Mouse (Mus musculus) olfactory bulb, adult 2 months (tissue): ENCODE measurements around the gene Tra2a.

ENCODE experiments used
- CTCF ChIP-seq: fragments of 200-500 bp; IDR thresholded peaks from 2 replicates; pipeline ENCODE4 v1.5.1; 2012; ENCODE audit warnings: low read depth, mild to moderate bottlenecking, low read length, moderate library complexity; ENCODE audit not compliant: insufficient read depth
- POLR2A ChIP-seq: fragments of 200-500 bp; IDR thresholded peaks from 2 replicates; pipeline ENCODE4 v1.6.1; 2012; ENCODE audit warnings: mild to moderate bottlenecking, low read depth, low read length, moderate library complexity; ENCODE audit not compliant: insufficient read depth

DNA sequence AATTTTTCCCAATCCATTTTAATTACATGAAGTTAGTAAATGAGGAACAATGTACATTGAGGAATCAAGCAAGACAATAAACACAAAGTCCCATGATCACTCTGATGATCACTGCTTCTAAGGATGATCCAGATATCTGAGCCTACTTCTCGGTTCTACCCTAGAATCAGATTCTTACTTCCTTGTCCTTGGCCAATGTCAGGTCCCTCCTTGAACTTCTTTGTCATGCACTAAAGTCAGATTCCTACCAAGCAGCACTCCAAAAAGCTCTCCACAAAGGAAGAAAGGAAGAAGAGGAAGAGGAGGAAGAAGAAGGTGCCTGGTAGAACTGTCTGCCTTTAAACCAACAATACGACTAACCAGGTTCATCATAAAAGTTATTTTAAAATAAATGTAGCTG lies 9.0 kb upstream of the Tra2a start:
- no peak for TF ChIP-seq CTCF
- TF ChIP-seq POLR2A = no peak
